Mouse (Mus musculus) neural tube, embryonic 12.5 days (tissue): ENCODE data around the gene 5530400C23Rik. TPM values are rescaled to one million over a fixed set of nuclear protein-coding genes. Genes with fewer than 3 reads are reported as not detected.
"Not testable (repeated sequence)": the region's sequence is repeated elsewhere in the genome, so short reads cannot be mapped to it uniquely, and the experiment has no call there.

Experiments
- ATAC-seq: fragments of 200-750 bp; cut with Nextera tagmentation; 2 replicates; pipeline ENCODE4 v1.8.0; 2017; ENCODE audit warnings: low read depth, mild to moderate bottlenecking, moderate TSS enrichment, moderate library complexity; ENCODE audit not compliant: low FRiP score
- H3K27ac ChIP-seq: fragments of 300-500 bp; sonication (generic); 2 replicates; pipeline ENCODE4 v1.5.1; 2016
- H3K27me3 ChIP-seq: fragments of 300-500 bp; sonication (generic); replicated peaks from 2 replicates; pipeline ENCODE4 v1.6.1; 2016; ENCODE audit warnings: mild to moderate bottlenecking
- H3K36me3 ChIP-seq: fragments of 300-500 bp; sonication (generic); 2 replicates; pipeline ENCODE4 v1.6.1; 2016; ENCODE audit warnings: mild to moderate bottlenecking
- H3K4me1 ChIP-seq: fragments of 300-500 bp; sonication (generic); 2 replicates; pipeline ENCODE4 v1.6.1; 2016
- H3K4me2 ChIP-seq: fragments of 300-500 bp; sonication (generic); replicated peaks from 2 replicates; pipeline ENCODE4 v1.6.1; 2016; ENCODE audit warnings: mild to moderate bottlenecking
- H3K4me3 ChIP-seq: fragments of 300-500 bp; sonication (generic); 2 replicates; pipeline ENCODE4 v1.5.1; 2016
- H3K9ac ChIP-seq: fragments of 300-500 bp; sonication (generic); 2 replicates; pipeline ENCODE4 v1.6.1; 2016; ENCODE audit warnings: mild to moderate bottlenecking
- H3K9me3 ChIP-seq: fragments of 300-500 bp; sonication (generic); 2 replicates; pipeline ENCODE4 v1.6.1; 2016; ENCODE audit warnings: mild to moderate bottlenecking
- WGBS: fragments of 180-500 bp; shearing (Covaris S2); methylation state at CpG from one replicate; pipeline ENCODE4 v1.1.7; 2016; 5-methylcytosine and 5-hydroxymethylcytosine counted together
- polyA plus RNA-seq: library from polyadenylated mRNA; unstranded; fragments of >200 nt; fragmentation: Nextera tagmentation; extraction: Ambion mirVana; gene quantifications from 2 replicates; pipeline ENCODE4 v1.2.1, GENCODE M21; 2016

The 5530400C23Rik gene
- polyA plus RNA-seq, result not detected in 2 replicates

DNA sequence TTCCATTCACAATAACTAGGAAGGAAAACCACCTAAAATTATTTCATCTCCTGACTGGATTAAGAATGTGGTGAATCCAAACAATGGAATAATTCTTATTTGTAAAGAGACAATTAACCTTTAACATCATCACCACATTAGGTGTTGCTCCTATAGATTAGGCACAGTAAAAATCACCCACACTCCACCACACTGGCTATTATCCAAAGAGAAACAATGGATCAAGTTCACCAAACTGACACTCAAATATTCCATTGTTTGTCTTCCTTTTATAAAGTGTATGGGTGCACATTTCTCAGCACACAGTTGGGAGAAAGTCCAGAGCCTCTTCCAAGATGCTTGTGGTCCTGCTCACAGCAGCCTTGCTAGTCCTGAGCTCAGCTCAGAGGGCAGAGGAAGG lies at the start of gene 5530400C23Rik:
TSS of gene 5530400C23Rik (plus strand) at position 301 of the 400 bp plus-strand sequence.
- H3K4me2 ChIP-seq, H3K9me3 ChIP-seq, H3K36me3 ChIP-seq, H3K27ac ChIP-seq, ATAC-seq, H3K4me3 ChIP-seq, H3K27me3 ChIP-seq, H3K9ac ChIP-seq, H3K4me1 ChIP-seq: not testable (repeated sequence)

DNA sequence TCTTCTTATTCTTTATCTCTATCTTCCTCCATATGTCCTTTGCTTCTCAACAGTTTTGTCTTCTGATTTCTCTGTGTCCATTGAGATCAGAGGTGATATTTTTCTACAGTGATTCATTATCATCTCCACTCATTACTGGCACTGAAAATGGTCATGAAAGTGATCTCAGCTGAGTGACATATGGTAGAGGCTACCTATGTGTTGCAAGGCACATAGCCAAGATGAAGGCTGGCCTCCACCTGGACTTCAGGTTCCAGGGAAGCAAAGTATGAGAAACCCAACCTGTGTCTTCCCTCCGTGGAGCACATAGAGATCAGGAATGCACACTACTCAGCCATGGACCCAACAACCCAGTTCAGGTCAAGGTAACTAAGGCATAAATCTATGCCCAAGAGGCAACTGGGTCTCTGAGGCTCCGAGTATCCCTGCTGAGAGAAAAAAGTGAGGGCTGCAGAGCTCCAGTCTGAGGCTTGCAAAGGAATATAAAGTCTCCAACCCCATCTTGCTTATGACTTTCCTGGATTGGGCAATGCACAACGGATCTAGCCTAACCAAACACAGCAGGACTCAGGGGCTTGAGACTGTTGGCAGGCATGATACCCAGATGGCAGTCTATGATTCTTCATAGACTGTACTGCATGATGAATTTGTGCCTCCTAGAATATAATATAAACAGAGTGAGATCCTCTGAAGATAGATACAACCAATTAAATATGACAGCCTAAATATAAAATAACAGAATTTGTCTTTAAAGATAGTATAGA lies 14.1 kb downstream of the 5530400C23Rik start:
- no peak overlapping the region for H3K9ac ChIP-seq
- H3K27ac ChIP-seq, result no peak overlapping the region
- H3K27me3 ChIP-seq, result no peaks in the 10 kb centered on the region
- no peak overlapping the region for H3K4me2 ChIP-seq
- no peaks in the 10 kb centered on the region for H3K36me3 ChIP-seq
- no peak overlapping the region for H3K4me3 ChIP-seq
- no peak for ATAC-seq
- no peaks in the 10 kb centered on the region for H3K4me1 ChIP-seq
- 78% methylated on average over 3 of the region's 3 CpGs for WGBS
- H3K9me3 ChIP-seq, result no peaks in the 10 kb centered on the region

DNA sequence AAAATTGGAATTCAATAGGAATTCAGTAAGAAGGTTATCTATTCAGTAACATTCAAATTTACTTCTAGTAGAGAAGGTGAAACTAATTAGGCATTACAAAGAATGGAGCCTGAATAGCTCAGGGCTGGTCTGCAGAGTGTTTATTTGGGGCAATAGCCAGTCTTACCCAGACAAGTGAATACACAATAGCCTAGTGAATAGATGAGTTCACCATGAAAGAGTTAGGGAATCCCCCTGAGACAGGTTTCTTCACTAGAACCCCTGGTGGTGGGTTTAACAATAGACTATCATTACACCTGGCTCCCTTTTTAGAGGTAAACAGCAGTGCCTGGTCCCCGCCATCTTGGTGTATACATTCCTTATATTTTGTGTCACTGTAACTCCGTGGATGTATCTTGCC lies 21.9 kb downstream of the 5530400C23Rik start:
- not testable (repeated sequence) for H3K9ac ChIP-seq, H3K9me3 ChIP-seq, ATAC-seq, H3K4me3 ChIP-seq, H3K27ac ChIP-seq, H3K36me3 ChIP-seq, H3K27me3 ChIP-seq, H3K4me1 ChIP-seq, H3K4me2 ChIP-seq
- WGBS, result 92% methylated on average over 2 of the region's 2 CpGs

DNA sequence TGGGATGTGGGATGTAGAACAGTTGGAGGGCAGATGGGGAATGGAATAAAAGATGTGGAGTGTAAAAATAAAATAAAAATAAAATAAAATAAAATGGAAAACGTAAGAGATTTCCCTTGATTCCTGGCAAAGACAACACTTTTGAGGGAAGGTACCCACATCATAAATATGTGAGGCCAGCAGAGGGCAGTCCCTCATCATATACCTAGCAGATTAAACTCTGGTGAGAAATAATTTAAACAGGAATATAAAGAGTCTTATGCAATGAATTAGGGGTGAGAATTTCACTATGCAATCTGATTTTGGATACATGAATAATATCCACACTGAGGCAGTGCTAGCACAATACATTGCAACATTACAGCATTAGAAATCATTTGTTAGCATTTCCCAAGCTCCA lies 46.5 kb downstream of the 5530400C23Rik start:
- Histone ChIP-seq H3K4me2 (no peak overlapping the region), H3K27ac (no peak overlapping the region), H3K27me3 (no peaks in the 10 kb centered on the region), H3K36me3 (no peaks in the 10 kb centered on the region), H3K4me1 (no peaks in the 10 kb centered on the region), H3K4me3 (no peak overlapping the region), H3K9ac (no peak overlapping the region), H3K9me3 (no peaks in the 10 kb centered on the region)
- WGBS, result 84% methylated on average over 1 of the region's 1 CpGs
- ATAC-seq, result no peak

DNA sequence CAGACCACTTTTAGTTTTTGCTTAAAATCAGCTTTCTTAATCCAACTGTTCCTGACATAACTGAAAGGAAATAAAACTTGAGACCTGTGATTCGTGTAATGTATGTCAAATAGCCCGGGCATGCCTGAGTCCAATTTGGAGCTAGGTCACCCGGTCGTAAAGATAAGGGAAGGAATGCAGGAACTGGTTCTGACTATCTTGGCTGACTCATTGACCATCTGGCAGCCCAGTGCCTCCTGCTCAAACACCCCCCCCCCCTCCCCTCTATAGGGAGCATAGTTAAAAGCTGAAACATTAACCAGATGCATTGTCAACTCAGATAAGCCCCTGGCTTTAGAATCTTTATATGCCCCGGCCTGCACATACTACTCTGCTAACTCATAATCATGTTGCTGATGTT lies 49.7 kb downstream of the 5530400C23Rik start:
- WGBS, result 66% methylated on average over 5 of the region's 5 CpGs

More for the DNA sequence above, 49.7 kb downstream of the 5530400C23Rik start:
- not testable (repeated sequence) for H3K36me3 ChIP-seq, H3K27ac ChIP-seq, H3K4me2 ChIP-seq, H3K4me3 ChIP-seq, H3K9me3 ChIP-seq, H3K4me1 ChIP-seq, ATAC-seq, H3K9ac ChIP-seq, H3K27me3 ChIP-seq

Other genes with a start within 250 kb of the 5530400C23Rik start
- gene Tas2r140, start 236.4 kb upstream of the 5530400C23Rik start, polyA plus RNA-seq, result not detected in 2 replicates
- gene Smim10l1, start 187.3 kb upstream of the 5530400C23Rik start, polyA plus RNA-seq, result 94.4 and 102 TPM in 2 replicates